Mouse (Mus musculus): ENCODE data around the gene Mid1. TPM values are rescaled to one million over a fixed set of nuclear protein-coding genes. Genes with fewer than 3 reads are reported as not detected.

Gene Mid1
- total and polyA plus RNA-seq, 2 experiments, result 1.7 to 2.5 TPM

GRCm38 (mm10) chrX:169915738-169916137 is 230.7 kb downstream of the Mid1 start:
- Histone ChIP-seq H3K4me3 (ENCODE audit: insufficient read depth, low read depth, low read length) (peak overlapping the region; percentile 40), H3K4me1 (ENCODE audit: control insufficient read depth, insufficient read depth, low read length) (no peaks in the 10 kb centered on the region), H3K79me2 (ENCODE audit: control insufficient read depth, insufficient read depth, low read length) (no peaks in the 10 kb centered on the region), H3K36me3 (ENCODE audit: control insufficient read depth, insufficient read depth, low read length) (no peaks in the 10 kb centered on the region), H3K27ac (replicated peaks; ENCODE audit: insufficient read depth, low read depth, low read length) (peak overlapping the region; percentile 76), H3K9ac (ENCODE audit: low read depth, low read length) (0 out of 2 replicates have a peak overlapping the region, but pooled peaks have one; percentile 47), H3K27me3 (ENCODE audit: control insufficient read depth, insufficient read depth, low read length) (no peaks in the 10 kb centered on the region)
- no peak for DNase-seq (ENCODE audit: extremely low read depth, low read depth, low spot score)
- TF ChIP-seq CTCF (IDR thresholded peaks at IDR 0.05; ENCODE audit: low read depth, low read length), result no peak
- no peak for TF ChIP-seq POLR2A (IDR thresholded peaks at IDR 0.05; ENCODE audit: extremely low read depth, insufficient read depth, low read length)
- 67% methylated on average over 6 of the region's 6 CpGs for WGBS

- WGBS, result 94% methylated on average over 2 of the region's 2 CpGs
These were observed 237.5 kb downstream of the Mid1 start for GRCm38 (mm10) chrX:169922541-169922940.

GRCm38 (mm10) chrX:169923417-169923816 is 238.4 kb downstream of the Mid1 start:
- Histone ChIP-seq H3K4me1 (ENCODE audit: control insufficient read depth, insufficient read depth, low read length) (peaks cover 2% of the 10 kb centered on the region; the same call in 1 of the 2 replicates), H3K79me2 (ENCODE audit: control insufficient read depth, insufficient read depth, low read length) (no peaks in the 10 kb centered on the region), H3K4me3 (ENCODE audit: insufficient read depth, low read depth, low read length) (no peak overlapping the region), H3K27me3 (ENCODE audit: control insufficient read depth, insufficient read depth, low read length) (no peaks in the 10 kb centered on the region), H3K36me3 (ENCODE audit: control insufficient read depth, insufficient read depth, low read length) (no peaks in the 10 kb centered on the region), H3K27ac (replicated peaks; ENCODE audit: insufficient read depth, low read depth, low read length) (no peak overlapping the region), H3K9ac (ENCODE audit: low read depth, low read length) (no peak overlapping the region)
- WGBS, result 93% methylated on average over 1 of the region's 1 CpGs
- no peak for TF ChIP-seq POLR2A (IDR thresholded peaks at IDR 0.05; ENCODE audit: extremely low read depth, insufficient read depth, low read length)
- no peak for TF ChIP-seq CTCF (IDR thresholded peaks at IDR 0.05; ENCODE audit: low read depth, low read length)
- DNase-seq (ENCODE audit: extremely low read depth, low read depth, low spot score), result no peak

More at GRCm38 (mm10) chrX:169922541-169922940, 237.5 kb downstream of the Mid1 start:
- TF ChIP-seq POLR2A (IDR thresholded peaks at IDR 0.05; ENCODE audit: extremely low read depth, insufficient read depth, low read length), result no peak
- no peak for TF ChIP-seq CTCF (IDR thresholded peaks at IDR 0.05; ENCODE audit: low read depth, low read length)
- Histone ChIP-seq H3K79me2 (ENCODE audit: control insufficient read depth, insufficient read depth, low read length) (no peaks in the 10 kb centered on the region), H3K27me3 (ENCODE audit: control insufficient read depth, insufficient read depth, low read length) (no peaks in the 10 kb centered on the region), H3K4me3 (ENCODE audit: insufficient read depth, low read depth, low read length) (no peak overlapping the region), H3K9ac (ENCODE audit: low read depth, low read length) (no peak overlapping the region), H3K27ac (replicated peaks; ENCODE audit: insufficient read depth, low read depth, low read length) (no peak overlapping the region), H3K36me3 (ENCODE audit: control insufficient read depth, insufficient read depth, low read length) (no peaks in the 10 kb centered on the region), H3K4me1 (ENCODE audit: control insufficient read depth, insufficient read depth, low read length) (peaks cover 2% of the 10 kb centered on the region; the same call in 1 of the 2 replicates)
- DNase-seq (ENCODE audit: extremely low read depth, low read depth, low spot score), result no peak

GRCm38 (mm10) chrX:169925600-169925999 is 240.6 kb downstream of the Mid1 start:
- Histone ChIP-seq H3K9ac (ENCODE audit: low read depth, low read length) (no peak overlapping the region), H3K27me3 (ENCODE audit: control insufficient read depth, insufficient read depth, low read length) (no peaks in the 10 kb centered on the region), H3K36me3 (ENCODE audit: control insufficient read depth, insufficient read depth, low read length) (no peaks in the 10 kb centered on the region), H3K4me3 (ENCODE audit: insufficient read depth, low read depth, low read length) (no peak overlapping the region), H3K27ac (replicated peaks; ENCODE audit: insufficient read depth, low read depth, low read length) (no peak overlapping the region), H3K4me1 (ENCODE audit: control insufficient read depth, insufficient read depth, low read length) (peaks cover 2% of the 10 kb centered on the region; the same call in 1 of the 2 replicates), H3K79me2 (ENCODE audit: control insufficient read depth, insufficient read depth, low read length) (no peaks in the 10 kb centered on the region)
- TF ChIP-seq POLR2A (IDR thresholded peaks at IDR 0.05; ENCODE audit: extremely low read depth, insufficient read depth, low read length) (no peak), CTCF (IDR thresholded peaks at IDR 0.05; ENCODE audit: low read depth, low read length) (no peak)
- WGBS, result 73% methylated on average over 7 of the region's 7 CpGs
- DNase-seq (ENCODE audit: extremely low read depth, low read depth, low spot score), result no peak

- Histone ChIP-seq H3K27ac (replicated peaks; ENCODE audit: insufficient read depth, low read depth, low read length) (no peak overlapping the region), H3K9ac (ENCODE audit: low read depth, low read length) (no peak overlapping the region), H3K79me2 (ENCODE audit: control insufficient read depth, insufficient read depth, low read length) (no peaks in the 10 kb centered on the region), H3K27me3 (ENCODE audit: control insufficient read depth, insufficient read depth, low read length) (no peaks in the 10 kb centered on the region), H3K36me3 (ENCODE audit: control insufficient read depth, insufficient read depth, low read length) (no peaks in the 10 kb centered on the region), H3K4me1 (ENCODE audit: control insufficient read depth, insufficient read depth, low read length) (no peaks in the 10 kb centered on the region; the same call in 1 of the 2 replicates), H3K4me3 (ENCODE audit: insufficient read depth, low read depth, low read length) (no peak overlapping the region)
- DNase-seq (ENCODE audit: extremely low read depth, low read depth, low spot score), result no peak
- TF ChIP-seq CTCF (IDR thresholded peaks at IDR 0.05; ENCODE audit: low read depth, low read length) (no peak), POLR2A (IDR thresholded peaks at IDR 0.05; ENCODE audit: extremely low read depth, insufficient read depth, low read length) (no peak)
- 70% methylated on average over 28 of the region's 28 CpGs for WGBS
These were observed 242.3 kb downstream of the Mid1 start for GRCm38 (mm10) chrX:169927110-169927817.

- Histone ChIP-seq H3K4me1 (ENCODE audit: control insufficient read depth, insufficient read depth, low read length) (no peaks in the 10 kb centered on the region), H3K9ac (ENCODE audit: low read depth, low read length) (no peak overlapping the region), H3K27ac (replicated peaks; ENCODE audit: insufficient read depth, low read depth, low read length) (no peak overlapping the region), H3K36me3 (ENCODE audit: control insufficient read depth, insufficient read depth, low read length) (no peaks in the 10 kb centered on the region), H3K4me3 (ENCODE audit: insufficient read depth, low read depth, low read length) (no peak overlapping the region), H3K27me3 (ENCODE audit: control insufficient read depth, insufficient read depth, low read length) (no peaks in the 10 kb centered on the region), H3K79me2 (ENCODE audit: control insufficient read depth, insufficient read depth, low read length) (no peaks in the 10 kb centered on the region)
- TF ChIP-seq POLR2A (IDR thresholded peaks at IDR 0.05; ENCODE audit: extremely low read depth, insufficient read depth, low read length), result no peak
- TF ChIP-seq CTCF (IDR thresholded peaks at IDR 0.05; ENCODE audit: low read depth, low read length), result no peak
- DNase-seq (ENCODE audit: extremely low read depth, low read depth, low spot score), result no peak
- 70% methylated on average over 2 of the region's 2 CpGs for WGBS
These were observed 245.9 kb downstream of the Mid1 start for GRCm38 (mm10) chrX:169930868-169931267.
